Mouse (Mus musculus) frontal cortex, adult 2 months (tissue): Measurements from ENCODE around the gene Rnf169. TPM values are rescaled to one million over a fixed set of nuclear protein-coding genes. Genes with fewer than 3 reads are reported as not detected.

Experiments used
- DNase-seq, 2 experiments: peaks; one replicate each; pipeline ENCODE4 v3.0.0; 2022; ENCODE audit warnings: low spot score in 1 of 2; ENCODE audit errors: extremely low spot score in 1 of 2
- polyA plus RNA-seq: library from polyadenylated mRNA; depleted of rRNA; stranded (reverse); fragments of >200 nt; gene quantifications from 2 replicates; pipeline ENCODE4 v1.2.3, GENCODE M21; 2012; rRNA removed

Rnf169 gene
- polyA plus RNA-seq = 20.2 and 22.0 TPM in 2 replicates

DNA sequence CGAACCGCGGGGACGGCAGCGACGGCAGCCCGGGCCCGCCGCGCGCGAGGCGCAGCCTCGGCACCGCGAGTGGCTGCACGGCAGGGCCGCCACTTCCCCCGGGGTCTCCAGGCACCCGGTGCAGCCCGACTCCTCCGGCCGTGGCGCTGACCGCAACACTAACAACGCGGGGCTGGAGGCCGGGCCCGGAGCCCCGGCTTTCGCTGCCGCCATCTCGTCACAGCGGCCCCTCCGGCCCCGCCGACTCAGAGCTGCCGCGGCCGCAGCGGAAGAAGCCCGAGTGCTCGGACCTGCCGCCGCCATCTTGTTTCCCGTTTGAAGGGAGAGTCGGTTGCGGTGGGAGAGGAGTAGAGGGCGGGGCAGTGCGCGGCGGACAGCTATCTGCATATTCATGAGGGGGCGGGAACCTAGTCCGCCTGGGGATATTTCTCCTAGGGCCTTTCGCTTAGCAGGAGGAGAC is at the start of gene Rnf169:
Rnf169 (minus strand) TSS at position 317 of the 460 bp plus-strand sequence.
- DNase-seq = peak; percentile 90 to 94

GRCm38 (mm10) chr7:100029307-100029706 is 49.1 kb upstream of the Rnf169 start:
- no peak for DNase-seq

- DNase-seq = no peak
These were observed 47.1 kb upstream of the Rnf169 start for GRCm38 (mm10) chr7:100027353-100027752.

DNA sequence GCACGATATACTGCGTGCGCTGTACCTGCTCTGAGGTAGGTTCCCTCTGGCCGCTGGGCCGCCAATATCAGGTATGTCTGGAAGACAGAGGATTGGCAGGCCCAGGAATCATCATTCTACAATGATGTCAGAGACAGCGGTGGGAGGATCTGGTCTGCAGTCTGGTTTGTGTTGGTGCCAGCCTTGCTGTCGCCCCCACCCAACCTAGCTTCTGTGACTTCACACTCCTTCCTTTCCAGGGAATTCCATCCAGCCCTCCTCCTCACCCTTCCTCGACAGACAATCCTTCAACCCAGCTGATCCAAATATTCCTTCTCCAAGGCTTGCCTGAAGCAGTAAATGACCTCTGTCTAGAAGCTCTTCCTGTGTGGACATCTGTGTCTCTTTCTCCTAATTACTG is 36.8 kb upstream of the Rnf169 start:
- DNase-seq = peak in 1 of 2 experiments; percentile 63

GRCm38 (mm10) chr7:100014123-100014600 is 33.9 kb upstream of the Rnf169 start:
- no peak for DNase-seq

DNA sequence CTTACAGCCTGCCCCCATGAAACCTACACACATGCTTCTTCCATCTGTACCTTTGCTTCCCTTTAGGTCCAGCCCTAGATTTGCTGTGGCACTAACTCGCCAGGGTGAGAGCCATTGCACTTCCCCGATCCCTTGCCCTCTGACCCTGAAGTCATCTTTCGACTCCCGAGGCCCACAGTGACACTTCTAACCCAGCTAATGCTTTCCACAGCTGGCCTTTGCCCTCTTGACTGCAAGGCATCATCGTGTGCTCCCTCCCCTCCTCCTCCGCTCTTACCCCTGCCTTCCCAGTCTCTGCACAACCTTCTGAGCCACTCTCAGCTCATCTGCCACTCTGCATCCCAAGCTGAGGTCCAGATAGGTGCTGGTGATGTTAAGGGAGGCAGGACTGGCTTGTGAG is 32.3 kb upstream of the Rnf169 start:
- DNase-seq = no peak

- DNase-seq = no peak
These were observed 31.8 kb upstream of the Rnf169 start for GRCm38 (mm10) chr7:100012085-100012484.

- no peak for DNase-seq
These were observed 30.5 kb upstream of the Rnf169 start for GRCm38 (mm10) chr7:100010711-100011110.

DNA sequence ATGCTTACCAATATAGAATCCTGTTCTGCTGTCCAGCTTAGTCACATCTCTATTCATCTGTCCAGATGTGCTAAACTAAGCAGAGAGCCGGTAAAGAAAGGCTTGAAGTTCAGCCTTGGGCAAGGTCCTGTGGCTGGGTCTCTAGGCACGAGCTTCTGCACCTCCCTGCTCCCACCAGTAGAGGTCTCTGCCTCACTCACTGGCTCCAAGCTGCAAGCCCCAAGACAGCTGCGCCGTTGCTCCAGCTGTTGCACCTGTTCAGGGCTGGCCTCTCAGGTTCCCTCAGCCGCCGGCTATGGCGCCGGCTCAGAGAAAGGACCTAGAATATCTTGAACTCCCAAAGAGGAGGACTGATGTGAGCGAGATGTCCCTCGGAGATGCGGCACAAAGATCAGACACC is 29.4 kb upstream of the Rnf169 start:
- peak in 1 of 2 experiments; percentile 74 for DNase-seq

GRCm38 (mm10) chr7:100008765-100009164 is 28.5 kb upstream of the Rnf169 start:
- no peak for DNase-seq

- DNase-seq = no peak
These were observed 26.2 kb upstream of the Rnf169 start for GRCm38 (mm10) chr7:100006411-100006810.

DNA sequence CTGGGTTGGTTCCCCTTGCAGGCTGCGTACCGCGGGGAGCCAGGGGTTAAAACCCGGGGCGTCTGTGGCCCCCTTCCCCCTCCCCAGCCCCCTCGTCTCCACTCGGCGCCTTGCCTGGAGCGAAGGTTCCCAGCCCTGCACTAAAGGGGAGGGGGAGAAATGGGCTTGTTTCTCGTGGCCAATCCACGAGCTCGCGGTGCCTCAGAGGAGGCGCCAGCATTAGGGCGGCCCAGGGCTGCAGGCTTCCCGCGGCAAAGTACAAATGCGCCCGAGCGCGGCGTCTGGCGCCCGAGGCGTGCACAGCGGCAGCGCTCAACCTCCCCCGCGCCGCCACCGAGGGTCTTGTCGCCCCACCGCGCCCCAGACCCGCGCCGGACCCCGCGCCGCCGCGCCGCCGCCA is 25.5 kb upstream of the Rnf169 start, which contains the start of gene Chrdl2:
Chrdl2 (plus strand) TSS at position 383 of the 400 bp plus-strand sequence.
- DNase-seq = peak in 1 of 2 experiments; percentile 37

DNA sequence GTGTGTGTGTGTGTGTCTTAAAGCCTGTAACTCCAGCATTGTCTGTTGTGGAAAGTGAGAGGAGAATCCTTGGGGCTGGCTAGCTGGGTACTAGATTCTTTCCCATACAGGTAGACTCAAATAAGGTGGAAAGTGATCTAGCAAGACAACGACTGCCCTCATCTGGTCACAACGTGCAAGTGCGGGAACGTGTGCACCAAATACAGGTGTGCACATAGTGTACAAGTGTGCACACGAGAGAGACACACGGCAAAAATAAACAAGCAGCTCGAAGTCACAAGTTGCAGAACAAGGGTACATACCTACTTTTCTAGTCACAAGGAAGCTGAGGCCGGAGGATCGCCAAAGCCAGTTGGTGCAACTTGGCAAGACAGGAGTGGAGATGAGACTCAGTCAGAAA is 23.5 kb upstream of the Rnf169 start:
- peak in 1 of 2 experiments; percentile 51 for DNase-seq

- no peak for DNase-seq
These were observed 18.4 kb upstream of the Rnf169 start for GRCm38 (mm10) chr7:99998668-99999067.

DNA sequence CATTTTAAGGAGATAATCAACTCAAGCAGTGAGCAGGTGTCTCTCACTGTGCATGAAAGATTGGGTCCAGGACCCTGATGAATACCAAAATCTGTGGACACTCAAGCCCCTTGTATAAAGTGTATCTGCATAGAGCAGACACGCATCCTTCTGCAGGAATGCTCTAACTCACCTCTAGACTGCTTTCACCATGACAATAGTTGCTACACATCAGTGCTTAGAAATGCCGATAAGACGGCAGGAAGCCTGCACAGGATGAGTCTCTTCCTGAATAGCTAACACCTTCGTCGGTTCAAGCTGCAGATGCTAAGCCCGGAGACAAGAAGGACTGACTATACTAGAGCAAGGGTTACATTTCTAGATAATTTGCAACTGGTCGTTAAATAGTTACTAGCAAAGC is 14.9 kb upstream of the Rnf169 start:
- DNase-seq = no peak

GRCm38 (mm10) chr7:99993159-99993558 is 12.9 kb upstream of the Rnf169 start:
- DNase-seq = no peak

DNA sequence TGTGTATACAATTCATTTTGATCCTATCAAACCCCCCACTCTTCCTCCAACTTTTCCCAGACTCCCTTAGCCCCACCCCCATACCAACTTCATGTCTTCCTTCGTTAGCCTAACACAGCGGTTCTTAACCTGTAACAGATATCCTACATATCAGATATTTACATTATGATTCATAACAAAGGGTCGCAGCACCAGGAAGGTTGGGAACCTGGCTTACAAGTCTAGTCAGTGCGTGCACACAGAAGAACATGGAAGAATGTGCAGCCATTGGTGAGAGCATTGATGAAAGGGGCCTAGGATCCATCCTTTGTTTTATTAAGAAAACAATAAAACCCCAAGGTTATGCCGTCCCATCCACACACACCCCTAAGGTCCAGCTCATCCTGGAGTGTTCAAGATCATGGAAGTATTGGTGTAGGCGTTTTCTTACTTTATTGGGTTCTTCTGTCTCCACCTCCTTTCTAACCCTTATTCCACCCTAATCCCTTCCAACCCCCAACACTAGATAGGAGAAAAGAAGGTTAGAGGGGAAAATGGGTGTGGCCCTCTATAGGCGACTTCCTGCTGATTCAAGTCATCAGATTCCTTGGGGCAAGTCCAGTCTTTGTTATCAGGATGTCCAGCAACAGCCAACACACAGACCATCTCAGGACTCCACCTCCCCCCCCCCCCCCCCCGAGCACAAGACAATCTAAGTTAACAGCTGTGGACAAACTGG is 10.9 kb upstream of the Rnf169 start:
- no peak for DNase-seq

DNA sequence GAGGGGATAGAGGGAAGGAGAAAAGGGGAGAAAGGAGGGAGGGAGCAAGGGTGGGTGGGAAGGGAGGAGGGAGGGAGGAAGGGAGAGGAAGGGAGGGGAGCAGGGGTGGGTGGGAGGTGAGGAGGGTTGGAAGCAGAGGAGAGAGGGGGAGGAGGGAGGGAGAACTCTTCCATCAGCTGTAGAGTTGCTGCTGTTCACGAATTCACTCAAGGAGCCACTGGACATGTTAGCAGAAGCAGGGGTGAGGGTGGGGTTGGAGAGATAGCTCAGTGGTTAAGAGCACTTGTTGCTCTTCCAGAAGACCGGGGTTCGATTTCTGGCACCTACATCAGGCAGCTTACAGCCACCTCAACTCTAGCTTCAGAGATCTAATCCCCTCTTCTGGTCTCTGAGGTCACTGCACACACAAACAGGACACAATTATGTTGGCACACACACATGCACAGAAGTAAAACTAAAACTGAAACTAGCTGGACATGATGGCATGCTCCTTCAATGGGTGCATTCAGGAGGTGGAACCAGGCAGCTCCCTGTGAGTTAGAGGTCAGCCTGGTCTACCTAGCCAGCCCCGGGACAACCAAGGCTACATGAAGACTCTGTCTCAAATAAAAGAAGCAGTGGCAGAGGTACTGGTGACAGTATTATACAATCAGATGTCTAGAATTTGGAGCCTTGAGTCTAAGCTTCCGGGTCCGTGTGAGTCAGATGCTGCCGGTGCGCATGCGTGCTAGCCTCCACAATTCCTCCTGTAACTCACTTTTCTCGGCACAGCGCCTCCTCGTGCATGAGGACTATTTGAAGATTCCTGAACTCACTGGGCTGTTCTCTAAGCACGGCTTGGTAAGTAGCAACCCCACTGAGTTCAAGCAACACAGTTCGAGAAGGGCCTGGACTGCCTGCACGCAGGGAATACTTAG is 9.9 kb upstream of the Rnf169 start:
- peak in 1 of 2 experiments; percentile 61 for DNase-seq

DNA sequence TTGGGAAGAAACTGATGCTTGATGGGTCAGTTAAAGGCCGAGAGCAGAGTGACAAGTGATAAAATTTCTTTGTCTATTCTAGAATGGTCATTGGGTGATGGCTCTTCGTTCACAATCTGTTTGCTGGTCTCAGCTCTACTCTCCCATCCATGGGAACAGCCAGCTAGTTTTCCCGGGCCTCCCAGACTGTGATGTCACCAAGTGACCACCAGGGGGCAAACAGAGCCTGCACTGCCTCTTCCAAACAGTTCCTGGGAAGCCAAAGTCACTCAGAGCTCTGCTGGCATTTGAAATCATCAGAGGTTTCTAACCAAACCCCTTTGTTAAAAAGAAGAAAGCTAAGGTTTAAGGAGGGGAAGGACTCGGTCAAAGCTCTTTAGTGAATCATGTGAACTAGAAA is 8.5 kb upstream of the Rnf169 start:
- peak in 1 of 2 experiments; percentile 90 for DNase-seq

- peak in 1 of 2 experiments; percentile 71 for DNase-seq
These were observed 2.3 kb upstream of the Rnf169 start for GRCm38 (mm10) chr7:99982256-99983242.
